Mouse (Mus musculus): ENCODE results near the gene Spata32. TPM values are rescaled to one million over a fixed set of nuclear protein-coding genes. Genes with fewer than 3 reads are reported as not detected.

Gene Spata32
- polyA plus RNA-seq, 1 experiment from 2014 or later = not detected

Other genes with a start within 250 kb of the Spata32 start
- 59.2 and 63.2 TPM in 2 replicates for gene Nmt1, start 190.2 kb downstream of the Spata32 start, polyA plus RNA-seq (2015; fragmentation: Nextera tagmentation; extraction: Ambion mirVana)
- gene Dcakd, start 190.1 kb downstream of the Spata32 start, polyA plus RNA-seq (2015; fragmentation: Nextera tagmentation; extraction: Ambion mirVana) = 165 and 187 TPM in 2 replicates
- gene Plcd3, start 116.8 kb downstream of the Spata32 start, polyA plus RNA-seq (2015; fragmentation: Nextera tagmentation; extraction: Ambion mirVana) = 6.2 and 6.4 TPM in 2 replicates
- gene Acbd4, start 116.8 kb downstream of the Spata32 start, polyA plus RNA-seq (2015; fragmentation: Nextera tagmentation; extraction: Ambion mirVana) = 19.4 and 25.3 TPM in 2 replicates
- gene Hexim1, start 102.2 kb downstream of the Spata32 start, polyA plus RNA-seq (2015; fragmentation: Nextera tagmentation; extraction: Ambion mirVana) = 5.0 and 5.5 TPM in 2 replicates
- 9.2 and 10.7 TPM in 2 replicates for gene Hexim2, start 86.0 kb downstream of the Spata32 start, polyA plus RNA-seq (2015; fragmentation: Nextera tagmentation; extraction: Ambion mirVana)
- gene Fmnl1, start 47.3 kb downstream of the Spata32 start, polyA plus RNA-seq (2015; fragmentation: Nextera tagmentation; extraction: Ambion mirVana) = 2.2 and 3.8 TPM in 2 replicates
- 0.19 and 0.42 TPM in 2 replicates for gene 1700023F06Rik, start 9.9 kb downstream of the Spata32 start, polyA plus RNA-seq (2015; fragmentation: Nextera tagmentation; extraction: Ambion mirVana)
- 4.3 and 4.9 TPM in 2 replicates for gene Map3k14, start 49.0 kb upstream of the Spata32 start, polyA plus RNA-seq (2015; fragmentation: Nextera tagmentation; extraction: Ambion mirVana)
- gene Arhgap27, start 145.3 kb upstream of the Spata32 start, polyA plus RNA-seq (2015; fragmentation: Nextera tagmentation; extraction: Ambion mirVana) = 15.8 and 17.2 TPM in 2 replicates
- gene Plekhm1, start 194.3 kb upstream of the Spata32 start, polyA plus RNA-seq (2015; fragmentation: Nextera tagmentation; extraction: Ambion mirVana) = 7.4 and 8.2 TPM in 2 replicates